Mouse (Mus musculus): ENCODE results near the gene Zfp326. TPM values are rescaled to one million over a fixed set of nuclear protein-coding genes. Genes with fewer than 3 reads are reported as not detected.
A peak's percentile ranks its signal among the peaks of the same experiment; 100 is the strongest.

The Zfp326 gene
- total RNA-seq, 2 experiments from 2014 or later = 40.8 to 41.3 TPM

- DNase-seq (ENCODE audit: extremely low spot score in 1 of 2, low spot score in 2 of 2) = peak in 1 of 2 experiments; percentile 34
Observed at GRCm38 (mm10) chr5:105918289-105918688, 41.9 kb downstream of the Zfp326 start.

GRCm38 (mm10) chr5:105922818-105923487 is 46.6 kb downstream of the Zfp326 start:
- intact Hi-C loops (cut with DNase I) = no loop called here
- no peak for DNase-seq (ENCODE audit: extremely low spot score in 1 of 2, low spot score in 2 of 2)

More at GRCm38 (mm10) chr5:105918289-105918688, 41.9 kb downstream of the Zfp326 start:
- intact Hi-C loops (cut with DNase I) = no loop called here

- intact Hi-C loops (cut with DNase I) = no loop called here
- DNase-seq (ENCODE audit: extremely low spot score in 1 of 2, low spot score in 2 of 2) = no peak
Observed at GRCm38 (mm10) chr5:105924347-105924746, 48.0 kb downstream of the Zfp326 start.

GRCm38 (mm10) chr5:105925568-105926255 is 49.3 kb downstream of the Zfp326 start:
- intact Hi-C loops (cut with DNase I) = no loop called here
- no peak for DNase-seq (ENCODE audit: extremely low spot score in 1 of 2, low spot score in 2 of 2)

- intact Hi-C loops (cut with DNase I) = no loop called here
- DNase-seq (ENCODE audit: extremely low spot score in 1 of 2, low spot score in 2 of 2) = no peak
Observed at GRCm38 (mm10) chr5:105930282-105930681, 53.9 kb downstream of the Zfp326 start.

DNA sequence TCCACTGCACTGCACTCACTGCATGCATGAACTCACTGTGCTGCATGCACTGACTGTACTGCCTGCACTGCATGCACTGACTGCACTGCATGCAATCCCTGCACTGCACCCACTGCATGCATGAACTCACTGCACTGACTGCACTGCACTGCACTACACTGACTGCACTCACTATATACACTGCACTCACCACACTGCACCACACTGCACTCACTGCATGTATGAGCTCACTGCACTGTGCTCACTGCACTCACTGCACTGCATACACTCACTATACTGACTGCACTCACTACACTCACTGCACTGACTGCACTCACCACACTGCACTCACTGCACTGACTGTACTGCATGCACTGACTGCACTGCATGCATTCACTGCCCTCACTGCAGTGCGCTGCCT is 56.0 kb downstream of the Zfp326 start:
- no peak for DNase-seq (ENCODE audit: extremely low spot score in 1 of 2, low spot score in 2 of 2)
- intact Hi-C loops (cut with DNase I) = no loop called here

DNA sequence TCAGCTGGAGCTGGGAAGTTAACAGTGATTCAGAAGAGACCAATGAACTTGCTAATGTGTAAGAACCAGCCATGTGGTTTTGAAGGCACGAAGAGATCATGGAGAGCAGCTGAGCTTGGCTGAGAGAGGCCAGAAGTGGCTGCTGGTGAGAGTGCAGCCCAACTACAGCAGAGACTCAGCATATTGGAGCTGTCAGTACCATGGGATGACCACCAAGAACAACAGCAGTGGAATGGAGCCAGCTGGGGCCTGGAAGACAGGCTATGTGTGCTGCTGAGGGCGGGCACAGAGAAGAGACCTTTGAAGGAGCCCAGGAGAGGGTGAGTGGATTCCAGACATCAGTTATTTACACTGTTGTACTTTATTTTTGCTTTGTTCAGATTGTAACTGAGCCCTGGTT is 65.6 kb downstream of the Zfp326 start:
- DNase-seq (ENCODE audit: extremely low spot score in 1 of 2, low spot score in 2 of 2) = peak in 1 of 2 experiments; percentile 43
- intact Hi-C loops (cut with DNase I) = no loop called here

Other genes with a start within 250 kb of the Zfp326 start
- gene Lrrc8d, start 176.6 kb upstream of the Zfp326 start, total RNA-seq (2021) = 10 to 100 TPM; 48.9 to 54.0 TPM